Mouse (Mus musculus) bone marrow macrophage, adult 2 months (primary cell): Measurements from ENCODE around the gene Snap25. TPM values are rescaled to one million over a fixed set of nuclear protein-coding genes. Genes with fewer than 3 reads are reported as not detected.

Source experiments
- H3K27ac ChIP-seq: 2 replicates; pipeline ENCODE4 v1.5.1; 2012; ENCODE audit warnings: low read depth, low read length; ENCODE audit not compliant: insufficient read depth
- H3K4me1 ChIP-seq: 2 replicates; pipeline ENCODE4 v1.6.1; 2012; ENCODE audit warnings: low read length; ENCODE audit not compliant: control insufficient read depth, insufficient read depth
- H3K4me3 ChIP-seq: 2 replicates; pipeline ENCODE4 v1.5.1; 2012; ENCODE audit warnings: mild to moderate bottlenecking, low read length, moderate library complexity; ENCODE audit not compliant: insufficient read depth
- CTCF ChIP-seq: IDR thresholded peaks from 2 replicates; pipeline ENCODE4 v1.5.1; 2012; ENCODE audit warnings: low read depth, mild to moderate bottlenecking, low read length, moderate library complexity
- POLR2A ChIP-seq: IDR thresholded peaks from 2 replicates; pipeline ENCODE4 v1.6.1; 2012; ENCODE audit warnings: mild to moderate bottlenecking, low read depth, low read length, borderline replicate concordance
- polyA plus RNA-seq: library from polyadenylated mRNA; stranded (reverse); fragments of >200 nt; gene quantifications from 2 replicates; pipeline ENCODE4 v1.2.4, GENCODE M21; 2012; ENCODE audit not compliant: missing spikeins, insufficient read depth, insufficient read length

Snap25 gene
- polyA plus RNA-seq, 1 experiment, result not detected

GRCm38 (mm10) chr2:136745327-136745994 is 32.2 kb downstream of the Snap25 start:
- TF ChIP-seq CTCF (no peak), POLR2A (no peak)
- no peak overlapping the region for H3K4me3 ChIP-seq

DNA sequence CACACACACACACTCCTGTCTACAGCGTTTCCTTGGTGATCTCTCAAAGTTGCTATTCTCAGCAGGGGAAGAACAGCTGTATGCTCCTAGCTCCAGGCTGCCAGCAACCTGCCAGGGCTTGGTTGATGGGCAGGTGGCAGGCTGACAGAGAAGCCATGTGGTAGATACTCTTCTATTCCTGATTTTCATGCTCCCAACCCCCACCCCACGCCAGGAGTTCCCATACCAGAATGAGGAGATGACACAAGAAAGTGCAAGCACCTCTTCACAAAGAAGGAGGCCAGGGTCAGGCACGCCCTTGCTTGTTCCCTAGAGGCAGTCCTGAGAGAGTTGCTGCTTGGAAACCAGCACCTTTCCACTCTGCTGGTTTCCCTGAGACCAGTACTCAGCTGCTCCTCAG is 40.4 kb downstream of the Snap25 start:
- TF ChIP-seq CTCF, result no peak
- TF ChIP-seq POLR2A, result no peak
- no peaks in the 10 kb centered on the region for H3K4me1 ChIP-seq
- no peak overlapping the region for H3K4me3 ChIP-seq
- H3K27ac ChIP-seq, result no peak overlapping the region

More at GRCm38 (mm10) chr2:136745327-136745994, 32.2 kb downstream of the Snap25 start:
- Histone ChIP-seq H3K27ac (no peak overlapping the region), H3K4me1 (no peaks in the 10 kb centered on the region)

DNA sequence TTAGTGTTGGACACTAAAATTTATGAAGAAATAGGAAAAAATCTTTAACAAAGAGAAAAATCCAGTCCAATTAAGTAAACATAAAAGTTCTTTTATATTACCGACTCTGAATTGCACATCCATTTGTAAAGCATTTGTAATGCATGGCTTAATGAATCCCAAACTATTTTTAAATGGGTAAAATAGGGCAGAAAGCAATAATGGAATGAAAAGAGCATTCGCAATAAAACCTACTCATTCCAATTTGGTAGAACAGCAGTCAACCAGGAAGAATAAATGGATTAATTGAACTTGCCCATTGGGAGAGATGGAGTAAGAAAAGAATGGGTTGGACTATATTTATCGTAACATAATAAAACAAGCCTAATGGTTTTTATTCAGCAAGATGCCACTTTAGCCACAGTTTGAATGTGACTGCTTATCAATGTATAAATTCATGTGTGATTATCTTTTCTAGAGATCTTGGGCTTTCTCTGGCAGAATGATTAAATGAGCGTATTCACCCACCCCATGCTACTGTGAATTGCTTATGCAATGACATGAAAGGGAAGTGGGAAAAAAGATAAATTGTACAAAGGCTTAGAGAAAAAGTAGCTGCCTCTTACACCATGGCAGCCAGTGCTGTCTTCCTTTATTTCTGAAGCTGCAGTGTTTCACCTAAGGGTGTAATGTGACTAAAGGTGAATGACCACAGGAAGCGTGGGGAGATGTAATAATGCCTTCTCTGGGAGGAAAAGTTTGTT is 45.7 kb downstream of the Snap25 start:
- TF ChIP-seq POLR2A (no peak), CTCF (no peak)
- Histone ChIP-seq H3K4me1 (no peaks in the 10 kb centered on the region), H3K27ac (no peak overlapping the region), H3K4me3 (no peak overlapping the region)

- no peak overlapping the region for H3K27ac ChIP-seq
- TF ChIP-seq CTCF (no peak), POLR2A (no peak)
- H3K4me1 ChIP-seq, result no peaks in the 10 kb centered on the region
- no peak overlapping the region for H3K4me3 ChIP-seq
These were observed 64.9 kb downstream of the Snap25 start for GRCm38 (mm10) chr2:136778156-136778555.

DNA sequence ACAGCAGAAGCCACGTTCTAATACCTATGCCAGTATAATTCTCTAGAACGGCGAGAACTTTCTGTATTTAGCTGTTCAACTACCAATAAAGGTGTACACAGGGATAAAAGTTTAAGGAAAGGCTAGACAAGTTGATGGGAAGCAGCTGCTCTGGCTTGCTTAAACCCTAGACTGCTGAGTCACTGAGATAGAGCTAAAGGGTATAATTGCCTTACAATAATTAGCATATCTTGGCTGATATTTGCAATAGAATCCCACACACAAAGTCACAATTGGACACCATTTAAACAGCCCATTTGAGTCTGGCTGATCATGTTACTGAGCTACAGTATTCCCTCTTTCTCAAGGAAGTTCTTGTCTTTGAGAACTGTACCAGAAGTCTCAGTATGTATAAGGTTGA is 65.4 kb downstream of the Snap25 start:
- H3K27ac ChIP-seq, result no peak overlapping the region
- TF ChIP-seq POLR2A (no peak), CTCF (no peak)
- H3K4me1 ChIP-seq, result no peaks in the 10 kb centered on the region
- no peak overlapping the region for H3K4me3 ChIP-seq

DNA sequence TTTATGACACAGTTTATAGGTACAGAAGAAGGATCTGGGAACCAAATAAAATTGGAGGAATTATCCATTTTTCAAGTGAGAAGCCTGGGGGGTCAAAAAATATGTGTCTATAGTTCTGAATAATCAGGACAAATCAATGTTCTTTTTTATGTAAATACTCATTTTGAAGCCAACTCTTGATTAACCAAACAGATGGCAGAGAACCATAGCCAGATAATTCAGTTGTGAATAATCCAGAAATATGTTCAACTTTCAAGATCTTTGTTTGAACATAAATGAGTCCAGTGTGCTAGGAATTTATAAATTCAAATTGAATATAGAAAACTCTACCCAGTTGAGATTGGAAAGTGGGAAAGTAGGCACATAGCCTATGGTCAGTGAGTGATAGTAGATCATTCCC is 67.0 kb downstream of the Snap25 start:
- Histone ChIP-seq H3K27ac (no peak overlapping the region), H3K4me3 (no peak overlapping the region), H3K4me1 (no peaks in the 10 kb centered on the region)
- TF ChIP-seq POLR2A (no peak), CTCF (no peak)

DNA sequence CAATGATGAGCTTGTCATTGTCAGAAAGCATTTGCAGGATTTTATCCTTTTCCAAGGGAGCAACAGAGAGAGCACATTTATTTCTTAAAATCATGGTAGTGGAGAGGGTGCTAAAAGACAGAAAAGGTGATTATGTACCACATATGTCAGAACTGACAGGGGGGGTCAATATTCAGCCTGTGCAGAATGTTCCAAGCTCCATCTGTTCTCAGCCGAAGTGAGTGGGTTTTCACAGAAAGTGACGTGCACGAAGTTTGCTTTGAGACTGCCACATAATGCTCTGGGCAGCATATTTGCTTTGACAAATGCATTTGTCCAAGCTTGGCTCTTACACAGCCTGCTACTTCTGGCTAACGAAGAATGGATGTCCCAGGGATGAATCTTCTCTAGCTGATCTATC is 71.1 kb downstream of the Snap25 start:
- TF ChIP-seq CTCF, result no peak
- no peak for TF ChIP-seq POLR2A
- no peak overlapping the region for H3K27ac ChIP-seq
- H3K4me1 ChIP-seq, result no peaks in the 10 kb centered on the region
- no peak overlapping the region for H3K4me3 ChIP-seq

DNA sequence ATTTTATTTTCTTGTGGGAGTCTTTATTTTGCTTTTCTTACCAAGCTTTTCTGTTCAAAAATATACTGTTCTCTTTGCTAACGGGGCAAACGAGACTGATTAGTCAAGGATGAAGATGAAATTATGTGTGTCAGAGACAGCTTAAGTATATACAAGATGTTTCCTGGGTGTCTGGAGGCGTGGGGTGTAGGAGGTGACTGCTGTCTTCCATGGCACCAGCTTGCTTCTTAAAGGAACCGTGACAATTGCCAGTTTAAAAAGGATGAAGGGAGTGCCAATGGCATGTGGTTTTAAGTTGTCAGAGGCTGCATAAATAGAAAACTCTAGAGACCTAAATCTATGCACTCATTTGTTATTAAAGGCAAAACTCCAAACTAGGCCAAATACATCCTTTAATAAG is 75.1 kb downstream of the Snap25 start:
- no peak overlapping the region for H3K27ac ChIP-seq
- TF ChIP-seq CTCF (no peak), POLR2A (no peak)
- no peak overlapping the region for H3K4me3 ChIP-seq
- H3K4me1 ChIP-seq, result no peaks in the 10 kb centered on the region

- H3K4me1 ChIP-seq, result no peaks in the 10 kb centered on the region
- TF ChIP-seq CTCF (no peak), POLR2A (no peak)
- H3K27ac ChIP-seq, result no peak overlapping the region
- no peak overlapping the region for H3K4me3 ChIP-seq
These were observed 83.3 kb downstream of the Snap25 start for GRCm38 (mm10) chr2:136796518-136796917.

DNA sequence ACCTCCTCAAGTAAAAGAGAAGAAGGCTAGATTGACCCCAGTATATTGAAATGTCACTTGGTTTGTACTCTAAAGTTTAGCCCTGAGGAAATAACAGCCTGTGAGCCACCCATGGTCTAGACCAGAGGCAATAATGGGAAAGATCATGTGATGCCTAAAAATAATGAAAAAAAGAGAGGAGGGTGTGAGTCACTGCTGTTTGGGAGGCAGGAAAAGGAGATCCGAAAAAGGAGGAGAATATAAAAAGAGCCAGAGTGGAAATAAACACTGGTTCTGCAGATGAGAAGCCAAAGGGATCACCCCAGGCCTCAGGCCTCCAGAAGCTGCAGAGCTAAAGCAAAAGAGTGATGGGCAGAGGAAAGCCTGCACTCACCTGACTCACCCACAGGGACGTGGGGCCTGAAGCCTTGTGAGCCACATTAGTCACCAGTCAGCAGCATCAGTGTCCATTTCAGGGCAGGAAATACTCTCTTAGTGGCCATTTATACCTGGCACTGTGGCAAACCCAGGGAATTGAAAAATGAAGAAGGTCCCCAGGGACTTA is 85.7 kb downstream of the Snap25 start:
- Histone ChIP-seq H3K4me3 (no peak overlapping the region), H3K4me1 (no peaks in the 10 kb centered on the region), H3K27ac (no peak overlapping the region)
- no peak for TF ChIP-seq CTCF
- no peak for TF ChIP-seq POLR2A
